Mouse (Mus musculus): ENCODE data around the gene Xpnpep1. TPM values are rescaled to one million over a fixed set of nuclear protein-coding genes. Genes with fewer than 3 reads are reported as not detected.

Xpnpep1 gene
- polyA plus RNA-seq, 1 experiment: 92.1 TPM

- Histone ChIP-seq H3K4me1 (ENCODE audit: control insufficient read depth, insufficient read depth, low read length) (peaks cover 7% of the 10 kb centered on the region), H3K4me3 (ENCODE audit: insufficient read depth, low read length) (no peak overlapping the region), H3K27ac (ENCODE audit: insufficient read depth, low read length) (peak overlapping the region; percentile 34; the same call in 1 of the 2 replicates)
- TF ChIP-seq POLR2A (IDR thresholded peaks at IDR 0.05; ENCODE audit: low read depth, low read length): no peak
- TF ChIP-seq CTCF (IDR thresholded peaks at IDR 0.05; ENCODE audit: borderline replicate concordance, insufficient read depth, low read length): no peak
These were observed 18.5 kb downstream of the Xpnpep1 start for GRCm38 (mm10) chr19:53021537-53021936.

DNA sequence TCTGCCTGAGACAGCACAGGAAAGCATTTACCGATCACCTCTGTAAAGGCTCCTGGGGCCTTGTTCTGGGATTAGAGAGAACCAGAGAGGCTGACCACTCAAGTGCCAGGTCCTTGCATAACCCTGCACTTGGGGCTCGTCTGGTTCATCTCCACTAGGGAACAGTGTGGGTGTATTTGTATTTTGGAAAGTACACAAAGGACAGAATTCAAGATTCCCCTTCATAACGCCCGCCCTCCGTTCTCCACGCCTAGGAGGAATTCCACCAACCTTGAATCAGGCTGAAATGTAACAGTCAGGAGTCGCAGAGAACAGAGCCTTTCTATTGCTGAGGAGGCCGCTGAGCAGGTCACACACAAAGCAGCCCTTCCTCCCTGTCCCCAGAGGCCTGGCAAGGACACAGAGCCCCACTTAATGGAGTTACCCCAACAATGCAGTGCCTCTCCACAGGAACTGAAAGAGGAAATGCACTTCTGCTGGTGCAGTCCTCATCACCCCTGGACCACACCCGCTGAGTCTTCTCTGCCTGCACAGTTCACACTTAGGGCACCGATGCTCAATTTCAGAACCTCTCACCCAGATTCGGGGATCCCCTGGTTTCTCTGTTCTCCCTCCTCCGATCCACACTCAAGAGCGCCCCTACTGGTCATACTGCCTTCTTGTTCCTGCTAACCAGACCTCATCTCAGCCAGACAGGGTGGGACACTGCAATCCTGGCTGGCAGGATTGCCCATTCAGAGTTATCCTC, 20.1 kb downstream of the Xpnpep1 start:
- Histone ChIP-seq H3K27ac (ENCODE audit: insufficient read depth, low read length) (no peak overlapping the region), H3K4me3 (ENCODE audit: insufficient read depth, low read length) (no peak overlapping the region), H3K4me1 (ENCODE audit: control insufficient read depth, insufficient read depth, low read length) (peaks cover 7% of the 10 kb centered on the region)
- TF ChIP-seq CTCF (IDR thresholded peaks at IDR 0.05; ENCODE audit: borderline replicate concordance, insufficient read depth, low read length) (peak; percentile 34; the same call in 1 of the 2 replicates), POLR2A (IDR thresholded peaks at IDR 0.05; ENCODE audit: low read depth, low read length) (no peak)

DNA sequence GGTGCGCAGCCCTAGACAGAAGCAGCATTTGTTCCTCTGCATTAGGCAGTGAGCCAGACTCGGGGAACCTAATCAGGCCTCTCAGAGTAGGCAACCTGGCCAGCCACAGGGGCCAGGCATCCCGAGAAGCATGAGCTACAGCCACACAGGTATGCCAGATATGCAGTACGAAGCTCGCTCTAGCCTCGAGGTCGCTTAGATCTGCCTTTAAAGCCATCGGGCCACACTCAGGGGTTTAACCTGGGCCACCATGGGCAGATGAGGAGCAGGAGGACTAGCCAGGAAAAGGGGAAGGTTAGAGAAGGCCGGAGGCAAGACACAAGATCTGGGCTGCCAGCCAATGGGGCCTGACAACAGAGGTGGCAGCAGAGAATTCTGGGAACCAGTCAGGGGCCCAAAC, 22.1 kb downstream of the Xpnpep1 start:
- Histone ChIP-seq H3K27ac (ENCODE audit: insufficient read depth, low read length) (no peak overlapping the region), H3K4me1 (ENCODE audit: control insufficient read depth, insufficient read depth, low read length) (peaks cover 7% of the 10 kb centered on the region), H3K4me3 (ENCODE audit: insufficient read depth, low read length) (no peak overlapping the region)
- TF ChIP-seq CTCF (IDR thresholded peaks at IDR 0.05; ENCODE audit: borderline replicate concordance, insufficient read depth, low read length) (no peak), POLR2A (IDR thresholded peaks at IDR 0.05; ENCODE audit: low read depth, low read length) (no peak)

GRCm38 (mm10) chr19:53017248-53017647, 22.8 kb downstream of the Xpnpep1 start:
- no peak for TF ChIP-seq CTCF (IDR thresholded peaks at IDR 0.05; ENCODE audit: borderline replicate concordance, insufficient read depth, low read length)
- TF ChIP-seq POLR2A (IDR thresholded peaks at IDR 0.05; ENCODE audit: low read depth, low read length): no peak
- Histone ChIP-seq H3K27ac (ENCODE audit: insufficient read depth, low read length) (no peak overlapping the region), H3K4me1 (ENCODE audit: control insufficient read depth, insufficient read depth, low read length) (peaks cover 4% of the 10 kb centered on the region), H3K4me3 (ENCODE audit: insufficient read depth, low read length) (no peak overlapping the region)

DNA sequence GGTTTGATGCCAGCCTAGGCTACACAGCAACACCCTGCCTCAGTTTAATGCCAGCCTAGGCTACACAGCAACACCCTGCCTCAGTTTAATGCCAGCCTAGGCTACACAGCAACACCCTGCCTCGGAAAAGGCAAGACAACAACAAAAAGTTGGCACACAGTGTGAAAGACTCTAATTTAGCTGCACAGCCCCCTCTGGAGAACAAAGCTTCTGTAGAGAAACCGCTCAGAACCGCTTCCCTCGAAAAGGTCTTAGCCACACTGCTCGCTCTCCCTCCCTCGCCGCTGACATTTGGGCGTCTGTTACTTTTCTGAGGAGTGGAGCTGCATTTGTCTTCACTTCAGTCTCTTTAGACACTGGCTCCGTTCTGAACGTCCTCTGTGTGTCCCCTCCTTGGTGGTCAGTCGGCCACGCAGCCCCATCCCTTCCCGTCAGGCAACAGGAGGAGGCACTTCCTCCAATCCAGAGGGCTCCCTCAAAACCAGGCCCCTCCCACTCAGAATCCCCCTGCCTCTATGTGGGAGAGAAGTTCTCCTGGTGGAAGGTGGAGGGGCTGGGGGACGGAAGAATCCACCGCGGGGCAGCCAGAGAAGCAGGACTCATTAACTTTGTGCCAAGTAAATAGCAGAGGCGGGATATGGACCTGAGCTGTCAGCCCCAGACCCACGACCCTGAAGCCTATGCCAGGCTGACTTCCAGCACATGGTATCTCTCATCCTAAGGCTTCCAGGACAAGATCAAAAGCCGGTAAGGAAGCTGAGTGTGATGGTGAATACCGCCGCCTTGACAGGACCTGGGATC, 24.9 kb downstream of the Xpnpep1 start:
- Histone ChIP-seq H3K4me3 (ENCODE audit: insufficient read depth, low read length) (no peak overlapping the region), H3K27ac (ENCODE audit: insufficient read depth, low read length) (no peak overlapping the region), H3K4me1 (ENCODE audit: control insufficient read depth, insufficient read depth, low read length) (no peaks in the 10 kb centered on the region; the same call in none of the 2 replicates)
- no peak for TF ChIP-seq CTCF (IDR thresholded peaks at IDR 0.05; ENCODE audit: borderline replicate concordance, insufficient read depth, low read length)
- TF ChIP-seq POLR2A (IDR thresholded peaks at IDR 0.05; ENCODE audit: low read depth, low read length): no peak

DNA sequence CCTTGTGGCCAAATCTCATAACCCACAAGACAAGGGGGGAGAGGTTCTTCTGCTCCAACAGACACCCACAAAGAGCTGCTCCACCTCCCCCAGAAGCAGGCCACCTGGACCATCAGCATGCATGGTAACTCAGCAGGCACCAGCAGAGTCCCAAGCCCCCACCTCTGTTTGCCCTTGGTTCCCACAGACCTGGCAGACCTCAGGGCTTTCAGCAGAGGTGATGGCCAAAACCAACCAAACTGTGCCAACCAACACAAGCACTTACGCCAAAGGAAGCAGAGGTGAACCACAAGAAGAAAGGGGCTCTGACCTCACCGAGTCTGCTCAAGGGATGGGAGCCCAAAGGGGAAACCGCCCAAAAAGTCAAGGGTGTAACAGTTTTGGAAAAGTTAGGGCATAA, 26.3 kb downstream of the Xpnpep1 start:
- H3K27ac ChIP-seq (ENCODE audit: insufficient read depth, low read length): no peak overlapping the region
- TF ChIP-seq POLR2A (IDR thresholded peaks at IDR 0.05; ENCODE audit: low read depth, low read length) (no peak), CTCF (IDR thresholded peaks at IDR 0.05; ENCODE audit: borderline replicate concordance, insufficient read depth, low read length) (no peak)
- H3K4me3 ChIP-seq (ENCODE audit: insufficient read depth, low read length): no peak overlapping the region
- peaks cover 6% of the 10 kb centered on the region for H3K4me1 ChIP-seq (ENCODE audit: control insufficient read depth, insufficient read depth, low read length)

- Histone ChIP-seq H3K4me3 (ENCODE audit: insufficient read depth, low read length) (no peak overlapping the region), H3K4me1 (ENCODE audit: control insufficient read depth, insufficient read depth, low read length) (peaks cover 9% of the 10 kb centered on the region), H3K27ac (ENCODE audit: insufficient read depth, low read length) (no peak overlapping the region)
- no peak for TF ChIP-seq CTCF (IDR thresholded peaks at IDR 0.05; ENCODE audit: borderline replicate concordance, insufficient read depth, low read length)
- TF ChIP-seq POLR2A (IDR thresholded peaks at IDR 0.05; ENCODE audit: low read depth, low read length): no peak
These were observed 26.7 kb downstream of the Xpnpep1 start for GRCm38 (mm10) chr19:53013341-53013740.

- H3K27ac ChIP-seq (ENCODE audit: insufficient read depth, low read length): no peak overlapping the region
- TF ChIP-seq POLR2A (IDR thresholded peaks at IDR 0.05; ENCODE audit: low read depth, low read length) (no peak), CTCF (IDR thresholded peaks at IDR 0.05; ENCODE audit: borderline replicate concordance, insufficient read depth, low read length) (no peak)
- no peak overlapping the region for H3K4me3 ChIP-seq (ENCODE audit: insufficient read depth, low read length)
- peaks cover 15% of the 10 kb centered on the region for H3K4me1 ChIP-seq (ENCODE audit: control insufficient read depth, insufficient read depth, low read length)
These were observed 29.1 kb downstream of the Xpnpep1 start for GRCm38 (mm10) chr19:53010941-53011340.

- Histone ChIP-seq H3K4me1 (ENCODE audit: control insufficient read depth, insufficient read depth, low read length) (peaks cover 15% of the 10 kb centered on the region), H3K27ac (ENCODE audit: insufficient read depth, low read length) (peak overlapping the region; percentile 91)
- no peak for TF ChIP-seq CTCF (IDR thresholded peaks at IDR 0.05; ENCODE audit: borderline replicate concordance, insufficient read depth, low read length)
These were observed 31.1 kb downstream of the Xpnpep1 start for GRCm38 (mm10) chr19:53008921-53009320.

More at GRCm38 (mm10) chr19:53008921-53009320, 31.1 kb downstream of the Xpnpep1 start:
- H3K4me3 ChIP-seq (ENCODE audit: insufficient read depth, low read length): no peak overlapping the region
